Mouse (Mus musculus) liver, embryonic 14.5 days (tissue): Measurements from ENCODE around the gene Nf1.

Source experiments
- CTCF ChIP-seq: IDR thresholded peaks from 2 replicates; pipeline ENCODE4 v1.5.1; 2016; ENCODE audit warnings: antibody characterized with exemption, low read depth, control low read depth
- EP300 ChIP-seq: IDR thresholded peaks from 2 replicates; pipeline ENCODE4 v1.6.1; 2016; ENCODE audit warnings: antibody characterized with exemption, low read depth

DNA sequence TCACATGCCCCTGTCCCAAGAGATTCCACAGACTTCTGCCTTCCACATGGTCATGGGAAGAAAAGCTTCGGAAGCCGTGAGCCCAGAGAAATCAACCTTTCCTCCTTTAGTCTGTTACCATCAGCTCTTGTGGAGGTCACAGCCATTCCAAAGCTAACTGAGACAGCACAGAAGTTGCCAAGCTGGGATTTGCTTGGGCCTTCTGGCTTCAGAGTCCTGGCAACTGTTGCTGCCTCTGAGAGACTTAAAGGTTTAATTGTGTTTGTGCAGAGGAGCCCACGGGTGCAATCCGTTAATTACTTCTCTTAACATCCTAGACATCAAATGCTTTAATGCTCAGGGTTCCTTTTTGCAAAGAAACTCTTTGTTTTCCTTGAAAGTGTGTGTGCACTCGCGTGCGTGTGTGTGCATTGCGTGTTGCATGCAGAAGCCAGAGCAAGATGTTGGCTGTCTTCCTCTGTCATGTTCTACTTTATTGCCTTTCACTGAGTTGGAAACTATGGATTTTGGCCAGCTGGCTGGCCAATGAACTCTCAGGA lies 22.6 kb upstream of the Nf1 start:
- TF ChIP-seq CTCF (no peak), EP300 (no peak)
